Mouse (Mus musculus) forebrain, postnatal 0 days (tissue): ENCODE data around the gene Efcab8. TPM values are rescaled to one million over a fixed set of nuclear protein-coding genes. Genes with fewer than 3 reads are reported as not detected.
A peak's percentile ranks its signal among the peaks of the same experiment; 100 is the strongest.
"Not testable (repeated sequence)": the region's sequence is repeated elsewhere in the genome, so short reads cannot be mapped to it uniquely, and the experiment has no call there.

Experiments
- ATAC-seq: fragments of 200-750 bp; cut with Nextera tagmentation; 2 replicates; pipeline ENCODE4 v1.8.0; 2017; ENCODE audit warnings: mild to moderate bottlenecking, moderate library complexity
- DNase-seq: peaks from one replicate; pipeline ENCODE4 v3.0.0-alpha.2; 2015
- H3K27ac ChIP-seq: fragments of 300-500 bp; sonication (generic); 2 replicates; pipeline ENCODE4 v1.5.1; 2014; ENCODE audit warnings: low read depth, mild to moderate bottlenecking, antibody characterized with exemption, low read length, moderate library complexity, mixed read lengths
- H3K27me3 ChIP-seq: fragments of 300-500 bp; sonication (generic); 2 replicates; pipeline ENCODE4 v1.6.1; 2014; ENCODE audit warnings: mild to moderate bottlenecking, low read length, mixed read lengths; ENCODE audit not compliant: insufficient read depth
- H3K36me3 ChIP-seq: fragments of 300-500 bp; sonication (generic); 2 replicates; pipeline ENCODE4 v1.6.1; 2014; ENCODE audit warnings: mild to moderate bottlenecking, moderate library complexity; ENCODE audit not compliant: insufficient read depth
- H3K4me1 ChIP-seq: fragments of 300-500 bp; sonication (generic); 2 replicates; pipeline ENCODE4 v1.6.1; 2014; ENCODE audit warnings: antibody characterized with exemption; ENCODE audit not compliant: insufficient read depth
- H3K4me2 ChIP-seq: fragments of 300-500 bp; sonication (generic); 2 replicates; pipeline ENCODE4 v1.6.1; 2014; ENCODE audit warnings: low read depth, mild to moderate bottlenecking, moderate library complexity
- H3K4me3 ChIP-seq: fragments of 300-500 bp; sonication (generic); 2 replicates; pipeline ENCODE4 v1.5.1; 2014; ENCODE audit warnings: low read depth, low read length, mixed read lengths
- H3K9ac ChIP-seq: fragments of 300-500 bp; sonication (generic); 2 replicates; pipeline ENCODE4 v1.6.1; 2014; ENCODE audit warnings: mild to moderate bottlenecking
- H3K9me3 ChIP-seq: fragments of 300-500 bp; sonication (generic); 2 replicates; pipeline ENCODE4 v1.6.1; 2016; ENCODE audit warnings: low read length
- CTCF ChIP-seq: sonication (generic); IDR thresholded peaks from 2 replicates; pipeline ENCODE4 v1.5.1; 2016; ENCODE audit warnings: antibody characterized with exemption, control low read depth, low read depth
- WGBS: fragments of 180-500 bp; shearing (Covaris S2); extraction: QIAGEN DNeasy Blood & Tissue Kit; methylation state at CpG from one replicate; pipeline ENCODE4 v1.1.7; 2014; 5-methylcytosine and 5-hydroxymethylcytosine counted together
- polyA plus RNA-seq: library from polyadenylated mRNA; unstranded; fragments of >200 nt; fragmentation: Nextera tagmentation; extraction: Ambion mirVana; gene quantifications from 2 replicates; pipeline ENCODE4 v1.2.1, GENCODE M21; 2015
- total RNA-seq: library from RNA; depleted of rRNA; stranded (reverse); fragments of >200 nt; gene quantifications from 2 replicates; pipeline ENCODE4 v1.2.3, GENCODE M21; 2014

The Efcab8 gene
- total and polyA plus RNA-seq, 2 experiments from 2014 or later, result 0.05 TPM; not detected in 1

GRCm38 (mm10) chr2:153793366-153793765, 13.6 kb downstream of the Efcab8 start:
- no peak for TF ChIP-seq CTCF
- ATAC-seq (no peak), DNase-seq (no peak)
- Histone ChIP-seq H3K4me1 (no peaks in the 10 kb centered on the region), H3K27ac (no peak overlapping the region), H3K4me3 (no peak overlapping the region), H3K4me2 (no peak overlapping the region), H3K9ac (no peak overlapping the region), H3K27me3 (no peaks in the 10 kb centered on the region), H3K36me3 (no peaks in the 10 kb centered on the region), H3K9me3 (no peaks in the 10 kb centered on the region)

GRCm38 (mm10) chr2:153795090-153795489, 15.4 kb downstream of the Efcab8 start:
- WGBS, result 51% methylated on average over 5 of the region's 5 CpGs
- H3K4me2 ChIP-seq, result no peak overlapping the region
- H3K27ac ChIP-seq, result no peak overlapping the region
- H3K4me3 ChIP-seq, result no peak overlapping the region
- TF ChIP-seq CTCF, result peak; percentile 42
- H3K36me3 ChIP-seq, result no peaks in the 10 kb centered on the region
- ATAC-seq, result no peak
- H3K4me1 ChIP-seq, result no peaks in the 10 kb centered on the region
- no peak overlapping the region for H3K9ac ChIP-seq
- no peak for DNase-seq
- H3K9me3 ChIP-seq, result no peaks in the 10 kb centered on the region
- no peaks in the 10 kb centered on the region for H3K27me3 ChIP-seq

- H3K4me3 ChIP-seq, H3K4me1 ChIP-seq, H3K9ac ChIP-seq, H3K36me3 ChIP-seq, H3K27ac ChIP-seq, H3K9me3 ChIP-seq, ATAC-seq, H3K4me2 ChIP-seq, H3K27me3 ChIP-seq: not testable (repeated sequence)
- DNase-seq, result peak; percentile 48
- TF ChIP-seq CTCF, result peak; percentile 79
Observed at GRCm38 (mm10) chr2:153807464-153807863, 27.7 kb downstream of the Efcab8 start.

GRCm38 (mm10) chr2:153808146-153808545, 28.4 kb downstream of the Efcab8 start:
- Histone ChIP-seq H3K9ac (no peak overlapping the region), H3K36me3 (no peaks in the 10 kb centered on the region), H3K4me3 (no peak overlapping the region), H3K27ac (no peak overlapping the region), H3K9me3 (no peaks in the 10 kb centered on the region), H3K4me2 (no peak overlapping the region), H3K4me1 (no peaks in the 10 kb centered on the region), H3K27me3 (no peaks in the 10 kb centered on the region)
- ATAC-seq (no peak), DNase-seq (no peak)
- 73% methylated on average over 8 of the region's 8 CpGs for WGBS
- TF ChIP-seq CTCF, result no peak

GRCm38 (mm10) chr2:153808841-153809240, 29.1 kb downstream of the Efcab8 start:
- no peak for TF ChIP-seq CTCF
- 89% methylated on average over 6 of the region's 6 CpGs for WGBS
- Histone ChIP-seq H3K36me3 (no peaks in the 10 kb centered on the region), H3K9me3 (no peaks in the 10 kb centered on the region), H3K27ac (no peak overlapping the region), H3K27me3 (no peaks in the 10 kb centered on the region), H3K4me3 (no peak overlapping the region), H3K9ac (no peak overlapping the region), H3K4me1 (no peaks in the 10 kb centered on the region), H3K4me2 (no peak overlapping the region)
- ATAC-seq, result no peak
- DNase-seq, result no peak

- ATAC-seq, result no peak
Observed at GRCm38 (mm10) chr2:153809921-153810320, 30.2 kb downstream of the Efcab8 start.

GRCm38 (mm10) chr2:153822005-153822543, 42.3 kb downstream of the Efcab8 start:
- Histone ChIP-seq H3K9ac (no peak overlapping the region), H3K9me3 (no peaks in the 10 kb centered on the region), H3K4me1 (no peaks in the 10 kb centered on the region), H3K4me3 (no peak overlapping the region), H3K4me2 (no peak overlapping the region), H3K36me3 (no peaks in the 10 kb centered on the region), H3K27me3 (no peaks in the 10 kb centered on the region), H3K27ac (no peak overlapping the region)
- ATAC-seq (no peak), DNase-seq (no peak)
- 96% methylated on average over 2 of the region's 2 CpGs for WGBS
- no peak for TF ChIP-seq CTCF

More at GRCm38 (mm10) chr2:153809921-153810320, 30.2 kb downstream of the Efcab8 start:
- H3K27me3 ChIP-seq, result no peaks in the 10 kb centered on the region
- 73% methylated on average over 3 of the region's 3 CpGs for WGBS
- H3K4me2 ChIP-seq, result no peak overlapping the region
- TF ChIP-seq CTCF, result no peak
- H3K4me3 ChIP-seq, result no peak overlapping the region
- no peaks in the 10 kb centered on the region for H3K36me3 ChIP-seq
- H3K4me1 ChIP-seq, result no peaks in the 10 kb centered on the region
- no peaks in the 10 kb centered on the region for H3K9me3 ChIP-seq
- no peak for DNase-seq
- no peak overlapping the region for H3K27ac ChIP-seq
- H3K9ac ChIP-seq, result no peak overlapping the region
